8 mouse cellular contexts compared by ENCODE assay signal in genomic region chr3:93597221-93597913, GRCm38 (mm10). TPM values are rescaled to one million over a fixed set of nuclear protein-coding genes. Genes with fewer than 3 reads are reported as not detected.
A peak's percentile ranks its signal among the peaks of the same experiment; 100 is the strongest.
DNase-seq lines count a peak whose midpoint lies in the region; ATAC-seq lines count a peak whose summit lies in the region.

No protein-coding gene starts in this region.

- H3K4me2 ChIP-seq in forebrain, embryonic 12.5 days: no peak overlapping the region
- H3K4me2 ChIP-seq in liver, embryonic 16.5 days (ENCODE audit: low read depth, low read length): no peak overlapping the region
- no peak overlapping the region for H3K4me2 ChIP-seq in neural tube, embryonic 15.5 days

- peaks cover 6% of the 10 kb centered on the region for H3K4me1 ChIP-seq in forebrain, embryonic 12.5 days
- H3K4me1 ChIP-seq in liver, embryonic 16.5 days (ENCODE audit: control insufficient read depth, low read depth, low read length): no peaks in the 10 kb centered on the region
- no peaks in the 10 kb centered on the region for H3K4me1 ChIP-seq in neural tube, embryonic 15.5 days

- H3K9ac ChIP-seq in forebrain, embryonic 12.5 days: no peak overlapping the region
- no peak overlapping the region for H3K9ac ChIP-seq in liver, embryonic 16.5 days (ENCODE audit: low read depth, low read length)
- no peak overlapping the region for H3K9ac ChIP-seq in neural tube, embryonic 15.5 days (replicated peaks)

- no peaks in the 10 kb centered on the region for H3K9me3 ChIP-seq in forebrain, embryonic 12.5 days
- no peaks in the 10 kb centered on the region for H3K9me3 ChIP-seq in liver, embryonic 16.5 days (replicated peaks; ENCODE audit: control insufficient read depth, low read length)
- no peaks in the 10 kb centered on the region for H3K9me3 ChIP-seq in neural tube, embryonic 15.5 days (replicated peaks)

- no peaks in the 10 kb centered on the region for H3K36me3 ChIP-seq in forebrain, embryonic 12.5 days (replicated peaks)
- H3K36me3 ChIP-seq in liver, embryonic 16.5 days (ENCODE audit: control insufficient read depth, insufficient read depth): no peaks in the 10 kb centered on the region
- H3K36me3 ChIP-seq in neural tube, embryonic 15.5 days: no peaks in the 10 kb centered on the region

- H3K4me3 ChIP-seq in forebrain, embryonic 12.5 days (replicated peaks): no peak overlapping the region
- H3K4me3 ChIP-seq in liver, embryonic 16.5 days (ENCODE audit: low read depth, low read length): no peak overlapping the region
- H3K4me3 ChIP-seq in neural tube, embryonic 15.5 days (replicated peaks): no peak overlapping the region

- 39% methylated on average over 5 of the region's 5 CpGs for WGBS in forebrain, embryonic 12.5 days
- 38% methylated on average over 5 of the region's 5 CpGs for WGBS in liver, embryonic 16.5 days (ENCODE audit: insufficient replicate concordance)
- 17% methylated on average over 5 of the region's 5 CpGs for WGBS in neural tube, embryonic 15.5 days

- peak; percentile 80 for DNase-seq in 3134 (ENCODE audit: extremely low read depth, insufficient read length, low spot score)
- DNase-seq in ZHBTc4 (ENCODE audit: low read depth, low spot score): peak; percentile 87
- peak; percentile 57 to 64 for DNase-seq in heart, postnatal 36 days
- DNase-seq in kidney, postnatal 4 days: peak; percentile 63 to 80
- no peak for DNase-seq in spleen, adult 18-20 months

- intact Hi-C loops in heart, postnatal 36 days (cut with DNase I): loop anchor here (1.0 to 2.0 kb wide), 2 partner anchors 28 to 43 kb away; partner anchors contain the start of gene S100a10

- H3K27me3 ChIP-seq in forebrain, embryonic 12.5 days: 0 out of 2 replicates have a peak, but pooled peaks cover 4% of the 10 kb centered on the region
- no peaks in the 10 kb centered on the region for H3K27me3 ChIP-seq in liver, embryonic 16.5 days (ENCODE audit: control insufficient read depth, insufficient read depth, low read depth, low read length)
- H3K27me3 ChIP-seq in neural tube, embryonic 15.5 days (replicated peaks): peaks cover 52% of the 10 kb centered on the region

- no peak overlapping the region for H3K27ac ChIP-seq in forebrain, embryonic 12.5 days
- no peak overlapping the region for H3K27ac ChIP-seq in liver, embryonic 16.5 days (ENCODE audit: low read length)
- H3K27ac ChIP-seq in neural tube, embryonic 15.5 days (replicated peaks): no peak overlapping the region; the same call in 1 of the 2 replicates

- peak; percentile 63; the same call in 1 of the 2 replicates for ATAC-seq in forebrain, embryonic 12.5 days (ENCODE audit: low FRiP score)
- ATAC-seq in liver, embryonic 16.5 days (ENCODE audit: low read depth): peak; percentile 82
- ATAC-seq in neural tube, embryonic 15.5 days (ENCODE audit: low FRiP score): peak; percentile 92

RNA-seq across cellular contexts. Expression of gene S100a10, which starts 42.5 kb away (rescaled TPM):
- polyA plus RNA-seq in forebrain, embryonic 12.5 days (2016; fragmentation: Nextera tagmentation; extraction: Ambion mirVana): 108 and 148 TPM in 2 replicates
- 100 to 1,000 TPM in 1 of 2 experiments, 10 to 100 TPM in 1; 87.6 to 103 TPM for total RNA-seq in heart, postnatal 36 days (2021)
- 48.2 and 48.9 TPM in 2 replicates for polyA plus RNA-seq in liver, embryonic 16.5 days (2015; fragmentation: Nextera tagmentation; extraction: Ambion mirVana)
- 284 and 336 TPM in 2 replicates for polyA plus RNA-seq in neural tube, embryonic 15.5 days (2015; fragmentation: Nextera tagmentation; extraction: Ambion mirVana)

RNA-seq across cellular contexts. Expression of gene Tdpoz2, which starts 55.1 kb away (rescaled TPM):
- polyA plus RNA-seq in forebrain, embryonic 12.5 days (2016; fragmentation: Nextera tagmentation; extraction: Ambion mirVana): not detected in 2 replicates
- not detected for total RNA-seq in heart, postnatal 36 days (2021)
- not detected in 2 replicates for polyA plus RNA-seq in liver, embryonic 16.5 days (2015; fragmentation: Nextera tagmentation; extraction: Ambion mirVana)
- not detected in 2 replicates for polyA plus RNA-seq in neural tube, embryonic 15.5 days (2015; fragmentation: Nextera tagmentation; extraction: Ambion mirVana)

Comparison
In these comparisons a context has a peak if more than half of its experiments do, and no peak if none do; other contexts are left out.
1. DNase-seq: peak in 3134 (single experiment), ZHBTc4 (single experiment), heart, postnatal 36 days (2 of 2) and kidney, postnatal 4 days (2 of 2); none in spleen, adult 18-20 months (0 of 2).
2. Peak in every context shown above with its lines, with median percentiles within 50 percentile points of each other: ATAC-seq.